Comparison of ENCODE assay signal across 9 mouse cellular contexts in genomic region chr5:37002001-37002400, GRCm38 (mm10). TPM values are rescaled to one million over a fixed set of nuclear protein-coding genes. Genes with fewer than 3 reads are reported as not detected.
A peak's percentile ranks its signal among the peaks of the same experiment; 100 is the strongest.
DNase-seq lines count a peak whose midpoint lies in the region; ATAC-seq and TF ChIP-seq lines count a peak whose summit lies in the region.
"Had no signal": no experiment of that assay in that cellular context is flagged by ENCODE, and none has a peak within 500 bp of the region (broad histone marks: within the 10 kb centered on the region; RNA-seq: fewer than 3 reads in every experiment).

No protein-coding gene starts in this region.

- H3K79me2 ChIP-seq in MEL (ENCODE audit: control insufficient read depth, insufficient read depth, low read length, poor library complexity), result no peaks in the 10 kb centered on the region

- H3K27me3 ChIP-seq in forebrain, embryonic 11.5 days (ENCODE audit: control insufficient read depth, insufficient read depth, low read length), result no peaks in the 10 kb centered on the region
- no peaks in the 10 kb centered on the region for H3K27me3 ChIP-seq in forebrain, embryonic 15.5 days
- H3K27me3 ChIP-seq in MEL (ENCODE audit: control insufficient read depth in 1 of 2, insufficient read depth in 2 of 2, low read length in 2 of 2), result no peaks in the 10 kb centered on the region
- no peaks in the 10 kb centered on the region for H3K27me3 ChIP-seq in neural tube, embryonic 11.5 days (ENCODE audit: control insufficient read depth, insufficient read depth, low read length)

- no peak overlapping the region for H3K4me2 ChIP-seq in forebrain, embryonic 11.5 days (ENCODE audit: low read depth, low read length, severe bottlenecking)
- H3K4me2 ChIP-seq in forebrain, embryonic 15.5 days (replicated peaks), result no peak overlapping the region
- no peak overlapping the region for H3K4me2 ChIP-seq in neural tube, embryonic 11.5 days (ENCODE audit: low read depth)

- TF ChIP-seq CTCF in MEL (IDR thresholded peaks at IDR 0.05 in 2 of 3, conservative IDR thresholded peaks at IDR 0.05 in 1 of 3; ENCODE audit: control insufficient read depth in 1 of 3, insufficient read depth in 1 of 3, low read depth in 2 of 3, low read length in 3 of 3, poor library complexity in 1 of 3, severe bottlenecking in 1 of 3), result peak; percentile 44 to 57 (median 54)

- peak; percentile 80 for DNase-seq in forebrain, embryonic 11.5 days (ENCODE audit: low spot score)
- DNase-seq in MEL (ENCODE audit: low read depth, low spot score), result peak; percentile 30
- DNase-seq in cerebellum, postnatal 14 days, result peak; percentile 90 to 93
- DNase-seq in heart, postnatal 14 days, result peak; percentile 72 to 82
- peak; percentile 50 to 83 for DNase-seq in left cerebral cortex, adult 8-10 months (ENCODE audit: low spot score in 2 of 2)
- DNase-seq in neural tube, embryonic 11.5 days (ENCODE audit: low spot score), result peak; percentile 72
- DNase-seq in thymus, postnatal 0 days (ENCODE audit: low spot score), result peak; percentile 74

- no peak overlapping the region for H3K4me3 ChIP-seq in forebrain, embryonic 11.5 days (ENCODE audit: low read depth, low read length)
- H3K4me3 ChIP-seq in forebrain, embryonic 15.5 days, result no peak overlapping the region
- H3K4me3 ChIP-seq in MEL (ENCODE audit: control insufficient read depth in 1 of 2, insufficient read depth in 1 of 2, low read depth in 2 of 2, low read length in 2 of 2), result no peak overlapping the region
- no peak overlapping the region for H3K4me3 ChIP-seq in neural tube, embryonic 11.5 days (ENCODE audit: low read depth, low read length)

- H3K4me1 ChIP-seq in forebrain, embryonic 11.5 days (replicated peaks; ENCODE audit: control insufficient read depth, insufficient read depth, low read length), result no peaks in the 10 kb centered on the region
- H3K4me1 ChIP-seq in forebrain, embryonic 15.5 days, result no peaks in the 10 kb centered on the region
- no peaks in the 10 kb centered on the region for H3K4me1 ChIP-seq in MEL (ENCODE audit: control insufficient read depth in 1 of 2, insufficient read depth in 2 of 2, low read length in 2 of 2)
- H3K4me1 ChIP-seq in neural tube, embryonic 11.5 days (ENCODE audit: control insufficient read depth, insufficient read depth, low read length), result no peaks in the 10 kb centered on the region

- no peaks in the 10 kb centered on the region for H3K36me3 ChIP-seq in forebrain, embryonic 11.5 days (ENCODE audit: control insufficient read depth, insufficient read depth, low read length)
- H3K36me3 ChIP-seq in forebrain, embryonic 15.5 days, result no peaks in the 10 kb centered on the region
- H3K36me3 ChIP-seq in MEL (ENCODE audit: control insufficient read depth in 1 of 2, insufficient read depth in 2 of 2, low read length in 2 of 2), result no peaks in the 10 kb centered on the region
- no peaks in the 10 kb centered on the region for H3K36me3 ChIP-seq in neural tube, embryonic 11.5 days (ENCODE audit: control insufficient read depth, insufficient read depth, low read length)
- H3K36me3 ChIP-seq: G1E had no signal

- TF ChIP-seq RAD21 in MEL (IDR thresholded peaks at IDR 0.05; ENCODE audit: low read depth, low read length), result peak; percentile 45

- intact Hi-C loops in heart, postnatal 14 days (cut with DNase I), result loop anchor here (1.0 to 5.0 kb wide), 3 partner anchors 43 to 170 kb away; partner anchors contain the start of gene Man2b2

- no peak overlapping the region for H3K27ac ChIP-seq in forebrain, embryonic 11.5 days (ENCODE audit: low read depth, low read length)
- no peak overlapping the region for H3K27ac ChIP-seq in forebrain, embryonic 15.5 days (replicated peaks)
- no peak overlapping the region for H3K27ac ChIP-seq in MEL (ENCODE audit: control insufficient read depth, low read depth, low read length)
- H3K27ac ChIP-seq in neural tube, embryonic 11.5 days (ENCODE audit: low read depth, low read length), result no peak overlapping the region

- no peak for ATAC-seq in forebrain, embryonic 11.5 days (replicated peaks; ENCODE audit: low FRiP score)
- ATAC-seq in forebrain, embryonic 15.5 days (replicated peaks), result no peak
- no peak for ATAC-seq in neural tube, embryonic 11.5 days (ENCODE audit: insufficient read depth, low FRiP score, low TSS enrichment)

- 54% methylated on average over 2 of the region's 2 CpGs for WGBS in forebrain, embryonic 11.5 days
- WGBS in forebrain, embryonic 15.5 days, result 47% methylated on average over 2 of the region's 2 CpGs
- 49% methylated on average over 2 of the region's 2 CpGs for WGBS in neural tube, embryonic 11.5 days

- no peak for TF ChIP-seq POLR2A in MEL (IDR thresholded peaks at IDR 0.05; ENCODE audit: control insufficient read depth in 1 of 2, insufficient read depth in 1 of 2, low read depth in 1 of 2, low read length in 2 of 2, poor library complexity in 1 of 2)

- no peak overlapping the region for H3K9ac ChIP-seq in forebrain, embryonic 11.5 days (ENCODE audit: low read length)
- no peak overlapping the region for H3K9ac ChIP-seq in forebrain, embryonic 15.5 days (replicated peaks)
- H3K9ac ChIP-seq in MEL (ENCODE audit: control insufficient read depth, low read depth, low read length, poor library complexity, severe bottlenecking), result no peak overlapping the region
- H3K9ac ChIP-seq in neural tube, embryonic 11.5 days (ENCODE audit: low read length), result no peak overlapping the region

- no peaks in the 10 kb centered on the region for H3K9me3 ChIP-seq in forebrain, embryonic 11.5 days (ENCODE audit: control insufficient read depth, low read length)
- no peaks in the 10 kb centered on the region for H3K9me3 ChIP-seq in forebrain, embryonic 15.5 days
- no peaks in the 10 kb centered on the region for H3K9me3 ChIP-seq in MEL (replicated peaks; ENCODE audit: insufficient read depth, low read length)
- H3K9me3 ChIP-seq in neural tube, embryonic 11.5 days (ENCODE audit: control insufficient read depth, low read length), result no peaks in the 10 kb centered on the region

- TF ChIP-seq EP300 in MEL (IDR thresholded peaks at IDR 0.05; ENCODE audit: low read depth in 1 of 2, low read length in 2 of 2), result no peak

TF ChIP-seq in MEL, 35 proteins besides CTCF, POLR2A, EP300 and RAD21:
- TF ChIP-seq ZC3H11A (IDR thresholded peaks at IDR 0.05; ENCODE audit: low read depth, low read length) (0 out of 2 replicates have a peak, but pooled peaks have one; percentile 8), SMC3 (IDR thresholded peaks at IDR 0.05; ENCODE audit: low read depth, low read length) (peak; percentile 27; the same call in 1 of the 2 replicates), USF1 (IDR thresholded peaks at IDR 0.05; ENCODE audit: low read depth, low read length) (no peak), POLR2AphosphoS2 (IDR thresholded peaks at IDR 0.05; ENCODE audit: low read length) (no peak), UBTF (IDR thresholded peaks at IDR 0.05; ENCODE audit: borderline replicate concordance, insufficient read depth, low read depth, low read length) (no peak), ZMIZ1 (IDR thresholded peaks at IDR 0.05; ENCODE audit: low read depth, low read length) (no peak)
TF ChIP-seq in MEL: peak in this region for 2.

RNA-seq across cellular contexts. Expression of gene Wfs1, which starts 13.0 kb away (rescaled TPM):
- 8.8 and 9.3 TPM in 2 replicates for polyA plus RNA-seq in forebrain, embryonic 11.5 days (2014; fragmentation: Nextera tagmentation; extraction: Ambion mirVana)
- 5.3 and 6.1 TPM in 2 replicates for polyA plus RNA-seq in forebrain, embryonic 15.5 days (2015; fragmentation: Nextera tagmentation; extraction: Ambion mirVana)
- total RNA-seq in MEL (2012; rRNA removed), result not detected in 2 replicates
- polyA plus RNA-seq in MEL (2012; ENCODE audit: insufficient read depth in 1 of 2, insufficient read length in 2 of 2, low read depth in 1 of 2, low replicate concordance in 2 of 2, missing spikeins in 1 of 2), result not detected
- 10 to 100 TPM; 51.6 to 52.8 TPM for total RNA-seq in heart, postnatal 14 days (2021)
- 100 to 1,000 TPM; 134 to 147 (median 139) TPM for total RNA-seq in left cerebral cortex, adult 8-10 months (2022)
- 8.7 and 8.9 TPM in 2 replicates for polyA plus RNA-seq in neural tube, embryonic 11.5 days (2014; fragmentation: Nextera tagmentation; extraction: Ambion mirVana)
- polyA plus RNA-seq in thymus, postnatal 0 days (2015; fragmentation: Nextera tagmentation; extraction: Ambion mirVana), result 2.2 and 2.3 TPM in 2 replicates

Comparison
In these comparisons a context has a peak if more than half of its experiments do, and no peak if none do; other contexts are left out.
1. DNase-seq: peak in every context shown above with its lines; median percentile 92 in cerebellum, postnatal 14 days; 80 in forebrain, embryonic 11.5 days; 77 in heart, postnatal 14 days; 74 in thymus, postnatal 0 days; 72 in neural tube, embryonic 11.5 days; 66 in left cerebral cortex, adult 8-10 months; 30 in MEL.